Mouse (Mus musculus): ENCODE data around the gene Cubn. TPM values are rescaled to one million over a fixed set of nuclear protein-coding genes. Genes with fewer than 3 reads are reported as not detected.

The Cubn gene
- polyA plus RNA-seq, 1 experiment from 2014 or later = not detected

DNA sequence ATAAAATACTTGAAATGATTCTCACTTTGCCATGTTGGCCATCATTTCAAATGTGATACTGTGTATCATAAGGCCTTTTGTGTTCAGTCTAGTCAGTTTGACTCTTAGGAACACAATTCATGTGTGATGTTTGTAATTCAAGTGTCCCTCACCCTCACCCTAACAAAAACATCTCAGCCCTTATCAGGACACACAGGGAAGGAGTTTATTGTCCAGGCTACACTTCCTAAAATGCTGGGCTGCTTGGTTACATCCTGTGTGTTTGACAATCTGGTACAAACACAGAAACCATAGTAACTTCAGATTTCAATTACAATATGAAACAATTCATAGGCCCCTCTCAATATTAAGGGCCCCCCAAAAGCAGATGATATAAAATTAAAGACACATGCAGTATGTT, 83.9 kb downstream of the Cubn start:
- Histone ChIP-seq H3K27ac (peak overlapping the region; percentile 72), H3K36me3 (ENCODE audit: inconsistent target) (no peaks in the 10 kb centered on the region), H3K4me3 (ENCODE audit: inconsistent target) (no peak overlapping the region), H3K79me2 (ENCODE audit: inconsistent target) (no peaks in the 10 kb centered on the region)

DNA sequence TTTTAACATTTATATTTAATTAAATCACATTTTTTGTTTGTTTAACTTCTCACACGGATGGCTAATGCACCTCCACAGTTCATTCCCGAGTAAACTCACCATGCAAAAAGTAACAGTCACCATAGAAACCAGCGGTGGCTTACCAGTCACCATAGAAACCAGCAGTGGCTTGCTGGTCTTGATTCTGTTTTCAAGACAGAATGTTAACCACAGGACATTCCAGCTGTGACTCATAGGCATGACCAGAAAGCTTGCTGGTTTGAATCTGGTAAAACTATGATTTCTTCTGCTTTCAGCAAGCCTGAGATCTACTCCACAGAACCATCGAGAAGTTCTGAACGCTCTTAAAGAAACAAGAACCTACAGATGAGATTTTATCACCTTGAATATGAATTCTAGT, 84.3 kb downstream of the Cubn start:
- Histone ChIP-seq H3K4me3 (ENCODE audit: inconsistent target) (no peak overlapping the region), H3K27ac (peak overlapping the region; percentile 72), H3K36me3 (ENCODE audit: inconsistent target) (no peaks in the 10 kb centered on the region), H3K79me2 (ENCODE audit: inconsistent target) (no peaks in the 10 kb centered on the region)
- WGBS (ENCODE audit: missing documents) = 1% methylated on average over 5 of the region's 5 CpGs

DNA sequence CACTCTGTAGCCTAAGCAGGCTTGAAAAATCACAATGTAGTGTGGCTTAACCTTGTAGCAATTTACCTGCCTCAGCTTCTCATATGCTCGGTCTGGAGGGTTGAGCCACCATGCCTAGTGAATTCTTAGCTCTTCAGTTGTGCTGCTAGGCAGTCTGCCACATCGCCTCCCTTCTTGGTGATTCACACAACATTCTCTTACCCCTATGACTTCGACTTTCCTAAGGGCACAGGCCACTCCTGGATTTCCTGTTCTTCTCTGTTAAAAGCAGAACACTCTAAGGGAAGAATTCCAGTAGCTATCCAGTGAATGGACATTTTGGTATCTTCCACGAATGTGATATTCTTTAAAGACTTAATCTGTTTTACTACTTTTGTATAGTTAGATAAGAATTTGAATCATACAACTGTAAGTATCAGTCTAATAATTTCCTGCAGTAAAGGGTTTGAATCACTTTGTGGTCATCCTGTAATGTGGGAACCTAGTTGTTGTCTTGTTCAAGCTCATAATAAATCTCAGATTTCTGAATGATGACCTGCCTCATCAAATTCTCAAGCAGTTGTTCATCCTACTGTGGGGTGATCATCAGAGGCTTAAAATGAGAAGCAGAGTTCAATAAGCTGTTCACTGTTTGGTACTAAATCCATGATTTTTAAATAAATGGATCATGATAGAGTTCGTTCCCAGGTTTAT, 86.5 kb downstream of the Cubn start:
- H3K4me3 ChIP-seq (ENCODE audit: inconsistent target) = no peak overlapping the region
- no peaks in the 10 kb centered on the region for H3K36me3 ChIP-seq (ENCODE audit: inconsistent target)
- whole genome bisulfite sequencing (ENCODE audit: missing documents) = 82% methylated on average over 5 of the region's 5 CpGs
- no peaks in the 10 kb centered on the region for H3K79me2 ChIP-seq (ENCODE audit: inconsistent target)
- no peak overlapping the region for H3K27ac ChIP-seq

DNA sequence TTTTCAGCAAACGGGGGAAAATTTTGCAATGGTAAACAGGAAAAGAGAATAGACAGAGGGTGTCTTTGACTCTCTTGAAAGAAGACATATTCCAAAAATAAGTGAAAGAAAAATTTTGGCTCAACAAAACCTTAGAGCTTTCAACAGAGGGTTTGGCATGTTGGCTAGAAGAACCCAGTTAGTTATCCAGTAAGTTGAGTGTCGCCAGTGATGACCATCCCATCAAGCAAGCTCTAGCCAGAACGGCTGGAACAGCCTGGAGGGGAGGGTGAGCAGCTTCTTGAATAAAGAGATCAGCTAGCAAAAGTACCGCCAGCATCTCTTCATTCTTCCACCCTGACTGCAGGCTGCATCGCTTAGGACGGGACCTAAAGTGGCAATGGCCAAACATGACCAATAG, 90.8 kb downstream of the Cubn start:
- no peak overlapping the region for H3K4me3 ChIP-seq (ENCODE audit: inconsistent target)
- no peaks in the 10 kb centered on the region for H3K36me3 ChIP-seq (ENCODE audit: inconsistent target)
- H3K27ac ChIP-seq = no peak overlapping the region
- no peaks in the 10 kb centered on the region for H3K79me2 ChIP-seq (ENCODE audit: inconsistent target)
- 94% methylated on average over 6 of the region's 6 CpGs for WGBS (ENCODE audit: missing documents)

DNA sequence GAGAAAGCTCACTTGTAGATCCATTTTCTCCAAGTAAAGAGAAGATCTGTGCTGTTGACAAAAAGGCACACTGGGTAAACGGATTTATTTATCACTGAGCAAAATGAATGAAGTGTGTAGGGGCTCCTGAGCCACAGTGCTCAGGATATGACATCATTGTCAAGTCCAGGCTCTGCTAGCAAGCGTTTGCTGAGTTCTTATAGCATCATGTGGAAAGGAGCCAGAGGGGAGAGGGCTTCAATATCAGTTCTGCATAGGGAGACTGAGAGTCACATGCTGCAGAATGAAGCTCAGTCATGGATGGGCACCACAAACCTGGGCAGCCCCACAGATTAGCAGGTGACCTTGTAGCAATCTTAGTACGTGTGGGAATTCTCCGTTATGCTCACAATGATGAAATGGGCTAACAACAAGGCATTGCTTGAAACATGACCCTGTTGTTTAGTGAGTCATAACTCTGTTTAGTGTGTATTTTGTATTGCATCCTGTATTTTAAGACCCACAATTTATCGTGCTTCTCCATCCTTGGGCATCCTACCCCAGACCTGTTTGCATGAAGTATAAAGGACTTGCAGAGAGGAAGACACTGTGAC, 92.0 kb downstream of the Cubn start:
- 77% methylated on average over 5 of the region's 5 CpGs for WGBS (ENCODE audit: missing documents)
- Histone ChIP-seq H3K79me2 (ENCODE audit: inconsistent target) (no peaks in the 10 kb centered on the region), H3K4me3 (ENCODE audit: inconsistent target) (no peak overlapping the region), H3K27ac (peak overlapping the region; percentile 73), H3K36me3 (ENCODE audit: inconsistent target) (no peaks in the 10 kb centered on the region)

DNA sequence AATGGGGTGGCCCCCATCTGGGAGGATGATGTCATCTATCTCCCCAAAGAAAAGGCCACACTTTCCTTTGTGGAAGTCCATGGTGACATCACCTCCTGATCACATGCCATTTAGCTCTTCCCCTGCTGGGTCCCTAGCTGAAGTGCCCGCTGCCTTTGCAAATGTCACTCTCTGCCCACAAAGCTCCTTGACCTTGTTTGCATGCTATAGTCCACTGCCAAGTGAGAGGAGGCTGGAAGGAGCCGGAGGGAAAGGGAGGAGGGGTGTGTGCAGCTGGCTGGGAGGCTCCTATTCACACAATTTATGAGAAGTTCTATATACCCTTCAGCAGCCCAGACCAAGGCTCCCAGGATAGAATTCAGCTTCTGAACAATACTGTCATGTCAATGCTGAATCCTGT, 92.7 kb downstream of the Cubn start:
- Histone ChIP-seq H3K79me2 (ENCODE audit: inconsistent target) (no peaks in the 10 kb centered on the region), H3K4me3 (ENCODE audit: inconsistent target) (no peak overlapping the region), H3K27ac (peak overlapping the region; percentile 73), H3K36me3 (ENCODE audit: inconsistent target) (no peaks in the 10 kb centered on the region)
- 60% methylated on average over 2 of the region's 2 CpGs for WGBS (ENCODE audit: missing documents)

DNA sequence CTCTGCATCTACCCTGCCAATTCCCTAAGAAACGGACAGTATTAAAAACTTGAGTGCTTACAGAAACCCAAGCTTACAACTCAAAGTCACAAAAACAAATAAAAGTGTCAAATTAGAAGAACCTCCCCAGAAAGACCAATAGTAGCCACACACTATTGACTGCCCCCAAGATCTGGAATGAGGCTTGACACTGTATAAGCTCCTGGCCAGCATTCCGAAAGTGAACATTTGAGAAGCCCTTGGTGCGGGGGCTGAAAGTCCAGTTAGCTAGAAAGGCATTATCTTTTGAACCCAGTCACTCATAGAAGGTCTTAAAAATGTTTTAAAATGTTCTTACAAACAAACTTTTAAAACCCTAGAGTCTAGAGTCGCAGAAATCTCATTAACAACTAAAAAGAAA, 93.1 kb downstream of the Cubn start:
- WGBS (ENCODE audit: missing documents) = 100% methylated on average over 3 of the region's 4 CpGs

DNA sequence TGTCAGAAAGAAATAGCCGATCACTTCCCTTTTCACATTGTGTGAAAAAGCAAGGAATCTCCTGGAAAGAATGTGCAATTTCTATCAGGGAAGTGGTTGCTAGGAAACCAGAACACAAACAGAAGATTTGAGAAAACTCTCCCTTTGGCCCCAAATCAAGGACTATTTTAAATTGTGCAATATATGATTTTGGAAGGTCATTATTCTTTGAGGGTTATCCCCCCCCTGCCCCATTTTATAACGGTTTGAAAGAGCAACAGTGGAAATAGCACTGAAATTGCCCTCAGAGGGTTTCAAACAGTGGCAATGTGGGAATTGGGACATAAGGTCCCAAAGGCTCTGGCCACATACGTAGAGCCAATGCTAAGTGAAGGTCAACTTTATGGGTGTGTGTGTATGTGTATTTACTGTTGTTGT, 95.5 kb downstream of the Cubn start:
- Histone ChIP-seq H3K79me2 (ENCODE audit: inconsistent target) (no peaks in the 10 kb centered on the region), H3K27ac (no peak overlapping the region), H3K4me3 (ENCODE audit: inconsistent target) (no peak overlapping the region), H3K36me3 (ENCODE audit: inconsistent target) (no peaks in the 10 kb centered on the region)
- 75% methylated on average over 3 of the region's 3 CpGs for WGBS (ENCODE audit: missing documents)

More for the DNA sequence above, 93.1 kb downstream of the Cubn start:
- no peak overlapping the region for H3K4me3 ChIP-seq (ENCODE audit: inconsistent target)
- H3K36me3 ChIP-seq (ENCODE audit: inconsistent target) = no peaks in the 10 kb centered on the region
- H3K27ac ChIP-seq = peak overlapping the region; percentile 73
- H3K79me2 ChIP-seq (ENCODE audit: inconsistent target) = no peaks in the 10 kb centered on the region

DNA sequence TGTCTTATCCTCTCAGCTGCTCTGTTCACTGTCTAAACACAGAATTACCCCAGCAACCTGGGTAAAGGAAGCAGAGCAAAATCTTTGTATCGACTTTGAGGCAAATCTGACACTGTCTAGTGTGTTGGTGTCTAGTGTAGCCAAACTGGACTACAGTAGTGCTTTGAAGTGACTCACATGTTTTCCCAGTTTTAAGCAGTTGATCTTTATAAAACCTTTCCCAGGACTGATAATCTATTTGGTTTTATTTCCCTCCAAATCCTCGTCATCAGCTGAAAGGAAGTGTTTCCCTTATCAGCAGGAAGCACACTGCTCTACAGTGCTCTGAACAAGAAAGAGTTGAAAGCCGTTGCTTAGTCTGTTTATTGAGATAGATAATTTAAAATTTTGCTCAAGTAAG, 100.6 kb downstream of the Cubn start:
- Histone ChIP-seq H3K79me2 (ENCODE audit: inconsistent target) (no peaks in the 10 kb centered on the region), H3K36me3 (ENCODE audit: inconsistent target) (no peaks in the 10 kb centered on the region), H3K4me3 (ENCODE audit: inconsistent target) (no peak overlapping the region), H3K27ac (no peak overlapping the region)
- WGBS (ENCODE audit: missing documents) = 30% methylated on average over 3 of the region's 3 CpGs

DNA sequence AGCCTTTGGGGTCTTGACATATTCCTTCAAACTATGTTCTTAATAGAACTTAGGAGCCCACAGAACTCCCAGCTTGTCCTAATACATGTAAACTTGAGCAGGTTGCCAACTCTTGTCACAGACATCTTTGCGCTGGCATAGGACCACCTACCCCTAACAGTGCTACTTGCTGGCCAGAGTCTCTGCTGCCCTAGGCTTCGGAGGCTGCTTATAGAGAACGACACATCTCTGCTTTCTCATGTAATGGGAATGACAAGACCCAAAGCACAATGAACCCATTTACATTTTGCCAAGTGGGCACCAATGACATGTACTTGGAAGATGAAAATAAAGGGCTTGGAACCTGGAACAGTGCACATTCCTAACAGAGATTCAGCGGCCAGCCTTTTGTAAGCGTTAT, 105.0 kb downstream of the Cubn start:
- H3K4me3 ChIP-seq (ENCODE audit: inconsistent target) = no peak overlapping the region
- no peak overlapping the region for H3K27ac ChIP-seq
- no peaks in the 10 kb centered on the region for H3K36me3 ChIP-seq (ENCODE audit: inconsistent target)
- 96% methylated on average over 5 of the region's 5 CpGs for WGBS (ENCODE audit: missing documents)
- H3K79me2 ChIP-seq (ENCODE audit: inconsistent target) = no peaks in the 10 kb centered on the region

DNA sequence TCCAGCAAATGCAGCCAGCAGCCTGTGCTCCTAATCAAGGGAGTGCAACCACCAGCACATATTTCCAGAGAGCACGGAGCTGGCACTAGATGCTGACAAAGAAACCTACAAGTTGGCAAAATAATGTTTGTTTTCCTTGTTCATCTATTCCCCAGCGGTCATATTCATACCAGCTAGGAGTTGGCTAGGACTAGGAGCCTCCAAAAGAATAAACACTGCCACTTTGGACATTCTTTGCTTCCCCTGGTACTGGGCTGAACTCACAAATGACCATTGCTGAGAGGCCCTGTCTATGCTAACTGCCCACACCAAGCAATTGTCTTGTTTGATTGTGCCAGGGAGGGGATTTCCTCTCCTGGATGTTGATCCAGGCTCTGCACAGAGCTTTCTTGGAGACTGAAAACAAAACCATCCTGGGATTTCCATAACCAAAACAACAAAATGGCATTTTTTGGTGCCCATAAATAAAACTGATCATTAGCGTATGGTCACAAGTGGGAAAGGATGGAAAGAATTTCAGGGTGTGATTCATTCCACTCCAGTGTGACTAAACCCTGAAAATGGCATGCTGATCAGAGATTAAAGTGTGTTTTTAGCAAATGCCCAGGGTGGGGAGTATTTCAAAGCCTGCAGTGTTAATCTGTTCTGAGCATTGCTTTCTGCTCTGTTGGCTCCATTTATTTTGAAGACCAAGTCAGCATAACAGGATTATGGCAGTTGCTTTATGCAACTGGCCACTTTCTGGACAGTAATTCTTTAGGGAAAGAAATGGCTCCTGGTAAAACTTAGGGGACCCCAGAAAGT, 105.9 kb downstream of the Cubn start:
- WGBS (ENCODE audit: missing documents) = 94% methylated on average over 3 of the region's 3 CpGs
- Histone ChIP-seq H3K79me2 (ENCODE audit: inconsistent target) (no peaks in the 10 kb centered on the region), H3K27ac (no peak overlapping the region), H3K4me3 (ENCODE audit: inconsistent target) (no peak overlapping the region), H3K36me3 (ENCODE audit: inconsistent target) (no peaks in the 10 kb centered on the region)

DNA sequence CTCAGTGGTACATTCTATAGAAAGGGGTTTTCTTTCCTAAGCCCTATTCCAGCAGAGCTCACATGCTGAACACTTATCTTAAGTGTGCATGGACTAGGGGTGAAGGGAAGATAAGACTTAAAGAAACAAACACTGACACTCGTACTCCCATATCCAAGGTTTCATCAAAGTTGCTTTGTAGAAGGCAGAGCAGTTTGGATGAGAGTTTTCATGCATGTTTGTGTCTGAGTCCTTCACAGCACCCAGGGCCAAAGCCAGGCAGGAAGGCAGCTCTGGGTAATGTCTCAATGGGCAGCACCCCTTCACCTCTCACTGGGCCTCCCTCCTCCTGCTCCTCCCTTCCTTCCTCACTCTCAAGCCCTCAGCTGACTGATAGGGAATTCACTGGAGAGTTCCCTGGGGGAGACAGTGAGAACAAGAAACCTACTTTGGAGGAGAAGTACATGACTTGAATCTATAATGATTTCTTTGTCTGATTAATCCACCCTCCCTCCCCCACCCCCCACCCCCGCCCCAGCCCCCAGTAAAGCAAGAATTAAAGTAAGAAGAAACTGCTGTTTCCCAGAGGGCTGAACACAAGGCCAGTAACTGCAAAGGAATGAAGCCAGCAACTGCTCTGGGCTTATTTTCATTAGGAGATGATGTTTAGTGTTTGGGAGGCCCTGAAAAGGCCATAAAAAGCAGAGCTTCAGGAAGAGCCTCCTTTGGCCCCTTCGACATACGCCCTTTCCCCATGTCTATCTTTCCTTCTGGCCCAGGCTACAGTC, 106.7 kb downstream of the Cubn start:
- Histone ChIP-seq H3K27ac (no peak overlapping the region), H3K4me3 (ENCODE audit: inconsistent target) (no peak overlapping the region), H3K36me3 (ENCODE audit: inconsistent target) (no peaks in the 10 kb centered on the region), H3K79me2 (ENCODE audit: inconsistent target) (no peaks in the 10 kb centered on the region)
- 81% methylated on average over 4 of the region's 4 CpGs for WGBS (ENCODE audit: missing documents)

DNA sequence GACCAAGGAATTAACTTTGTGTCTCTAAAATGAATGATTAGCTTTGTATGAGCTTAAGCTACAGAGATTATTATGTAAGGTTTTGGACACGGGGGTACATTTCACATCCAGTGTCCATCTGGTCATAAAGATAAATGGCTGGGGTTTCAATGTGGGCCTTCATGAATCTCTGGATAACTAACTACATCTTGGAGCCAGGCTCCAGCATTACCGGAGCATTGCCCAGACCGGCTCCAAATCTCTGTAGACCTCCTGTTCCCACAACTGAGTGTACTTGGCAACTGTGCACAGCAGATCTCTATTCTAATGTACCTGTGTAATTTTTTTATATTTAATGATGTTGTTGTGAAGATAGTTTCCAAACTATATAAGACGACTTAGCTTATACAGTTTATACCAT, 115.4 kb downstream of the Cubn start:
- 96% methylated on average over 4 of the region's 4 CpGs for WGBS (ENCODE audit: missing documents)
- no peaks in the 10 kb centered on the region for H3K36me3 ChIP-seq (ENCODE audit: inconsistent target)
- no peak overlapping the region for H3K27ac ChIP-seq
- no peaks in the 10 kb centered on the region for H3K79me2 ChIP-seq (ENCODE audit: inconsistent target)
- no peak overlapping the region for H3K4me3 ChIP-seq (ENCODE audit: inconsistent target)

DNA sequence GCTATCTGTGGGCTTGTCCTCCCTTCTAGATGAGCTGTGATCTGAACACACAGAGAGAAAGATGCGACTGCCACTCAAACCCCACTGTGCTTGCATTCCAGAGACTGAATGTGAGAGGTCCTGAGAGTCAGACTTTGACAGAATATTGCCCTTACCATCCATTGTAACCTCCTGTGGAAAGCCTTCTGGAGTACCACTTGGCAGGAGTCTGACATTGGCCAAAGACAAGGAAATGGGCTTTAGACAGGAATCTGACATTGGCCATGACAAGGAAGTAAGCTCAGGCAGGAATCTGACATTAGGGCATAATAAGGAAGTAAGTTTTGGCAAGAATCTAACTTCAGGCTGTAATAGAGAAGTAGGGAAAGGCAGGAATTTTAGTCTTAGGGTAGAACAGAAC, 118.3 kb downstream of the Cubn start:
- Histone ChIP-seq H3K79me2 (ENCODE audit: inconsistent target) (no peaks in the 10 kb centered on the region), H3K4me3 (ENCODE audit: inconsistent target) (no peak overlapping the region), H3K36me3 (ENCODE audit: inconsistent target) (no peaks in the 10 kb centered on the region), H3K27ac (no peak overlapping the region)
- WGBS (ENCODE audit: missing documents) = 88% methylated on average over 1 of the region's 1 CpGs

DNA sequence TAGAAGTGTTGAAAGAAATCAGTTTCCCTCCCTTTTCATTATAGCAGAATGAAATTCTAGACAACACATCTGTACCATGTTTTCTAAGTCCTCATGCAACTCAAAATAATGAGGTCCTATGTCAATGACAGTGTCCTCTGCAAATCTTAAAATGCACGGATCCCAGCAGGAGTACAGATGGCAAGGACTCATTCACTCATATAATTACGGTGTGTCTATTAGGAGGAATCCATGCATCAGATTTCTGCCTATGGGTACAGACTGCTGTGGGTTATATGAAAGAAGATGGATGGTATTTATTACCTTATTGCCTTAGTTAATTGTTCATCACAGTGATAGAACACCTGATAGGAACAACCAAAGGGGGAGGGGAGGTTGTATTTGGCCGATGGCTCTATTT, 118.8 kb downstream of the Cubn start:
- 94% methylated on average over 3 of the region's 3 CpGs for WGBS (ENCODE audit: missing documents)
- H3K36me3 ChIP-seq (ENCODE audit: inconsistent target) = no peaks in the 10 kb centered on the region
- H3K79me2 ChIP-seq (ENCODE audit: inconsistent target) = no peaks in the 10 kb centered on the region
- no peak overlapping the region for H3K27ac ChIP-seq
- H3K4me3 ChIP-seq (ENCODE audit: inconsistent target) = no peak overlapping the region
